Mouse (Mus musculus) stomach, postnatal 0 days (tissue): Measurements from ENCODE around the gene Ripply1.

Source experiments
- CTCF ChIP-seq: IDR thresholded peaks from 2 replicates; pipeline ENCODE4 v1.5.1; 2016; ENCODE audit warnings: antibody characterized with exemption, low read depth, mild to moderate bottlenecking, moderate library complexity
- EP300 ChIP-seq: optimal IDR thresholded peaks from 2 replicates; pipeline ENCODE3; 2016; ENCODE audit warnings: antibody characterized with exemption

- TF ChIP-seq CTCF (no peak), EP300 (no peak)
Measured at GRCm38 (mm10) chrX:139781563-139781962, 590 bp downstream of the Ripply1 start.
